Mouse (Mus musculus) hindlimb bud, embryonic 11.5 days (tissue): Measurements from ENCODE around the gene Slc12a5.
A peak's percentile ranks its signal among the peaks of the same experiment; 100 is the strongest.

Source experiments
- DNase-seq: peaks from one replicate; pipeline ENCODE4 v3.0.0-alpha.2; 2012; ENCODE audit warnings: low read depth, low spot score; ENCODE audit errors: extremely low spot score

Gene Slc12a5

DNA sequence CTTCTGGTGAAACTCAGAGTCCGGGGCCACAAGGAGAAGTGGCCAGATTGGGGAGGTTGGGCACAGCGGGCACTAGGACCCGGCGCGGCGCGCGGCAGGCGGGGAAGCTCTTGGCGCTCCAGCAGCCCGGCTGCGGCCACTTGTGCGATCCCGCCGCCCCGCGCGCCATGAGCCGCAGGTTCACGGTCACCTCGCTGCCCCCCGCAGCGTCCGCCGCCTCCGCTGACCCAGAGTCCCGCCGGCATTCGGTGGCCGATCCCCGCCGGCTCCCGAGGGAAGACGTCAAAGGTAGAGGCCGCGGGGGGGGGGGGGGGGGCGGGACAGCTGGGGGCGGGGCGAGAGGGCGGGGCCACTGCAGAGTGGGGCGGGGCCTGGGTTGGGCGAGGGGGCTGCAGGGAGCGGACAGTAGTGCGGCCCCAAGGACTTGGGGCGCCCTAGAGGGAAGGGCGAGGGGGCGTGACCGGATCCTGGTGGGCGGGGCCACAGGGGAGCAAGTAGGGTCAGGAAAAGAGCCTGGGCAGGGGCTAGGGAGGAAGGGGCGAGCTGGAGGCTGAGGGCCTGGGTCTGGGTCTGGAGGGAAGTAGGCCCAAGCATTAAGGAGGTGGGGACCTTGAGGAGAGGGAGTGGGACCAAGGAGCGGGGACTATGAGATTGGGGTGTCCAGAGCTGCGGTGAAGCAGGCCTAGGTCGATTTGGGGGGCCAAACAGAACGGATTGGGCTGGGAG is at the start of gene Slc12a5:
TSS of gene Slc12a5 (plus strand) at position 87 of the 726 bp plus-strand sequence.
- DNase-seq = no peak

DNA sequence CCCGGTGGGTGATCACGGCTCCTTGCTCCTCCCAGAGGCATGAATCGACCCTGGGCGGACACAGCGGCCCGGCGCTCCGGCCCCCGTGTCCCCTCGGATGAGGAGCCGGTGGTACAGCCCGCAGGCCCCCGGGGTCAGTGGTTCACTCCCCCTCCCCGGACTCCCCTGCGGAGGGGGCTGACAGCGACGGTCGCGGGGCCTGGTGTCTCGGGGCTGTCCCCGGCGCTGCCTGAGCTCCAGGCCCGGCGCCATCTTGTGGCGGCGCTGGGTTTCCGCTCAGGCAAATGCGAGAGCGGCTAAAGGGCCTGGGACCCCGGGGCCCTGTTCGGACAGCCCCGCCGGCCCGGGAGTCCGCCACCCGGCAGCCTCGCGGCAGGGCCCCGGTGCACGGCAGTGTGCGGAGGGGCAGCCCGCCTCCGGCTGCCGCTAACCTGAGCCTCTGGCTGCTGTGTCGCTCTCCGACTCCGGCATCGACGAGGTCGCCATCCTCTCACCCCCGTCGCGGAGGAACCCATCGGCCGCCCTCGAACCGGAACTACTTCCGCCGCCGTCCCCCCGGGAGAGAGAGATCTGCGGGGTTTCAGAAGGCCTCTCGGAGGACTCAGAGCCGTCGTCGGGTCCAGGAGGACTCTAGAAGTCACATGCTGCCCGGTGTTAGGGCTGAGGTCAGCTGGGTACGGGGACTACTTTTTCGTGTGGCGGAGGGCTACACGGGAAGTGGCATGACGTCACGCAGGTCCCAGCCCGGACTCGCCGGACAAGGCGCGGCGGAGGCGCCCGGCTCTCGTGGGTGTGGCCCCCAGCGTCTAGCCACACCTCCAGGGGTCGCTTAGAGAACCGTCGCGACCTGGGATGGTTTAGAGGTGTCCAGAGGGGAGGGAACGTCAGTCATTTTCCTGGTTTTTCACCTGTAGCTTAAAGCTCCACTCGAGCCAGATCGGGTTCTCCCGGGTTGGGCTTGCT is 49.2 kb upstream of the Slc12a5 start, which contains the start of gene Zfp335:
TSS of gene Zfp335 (minus strand) at position 672 of the 963 bp plus-strand sequence.
- peak; percentile 61 for DNase-seq

DNA sequence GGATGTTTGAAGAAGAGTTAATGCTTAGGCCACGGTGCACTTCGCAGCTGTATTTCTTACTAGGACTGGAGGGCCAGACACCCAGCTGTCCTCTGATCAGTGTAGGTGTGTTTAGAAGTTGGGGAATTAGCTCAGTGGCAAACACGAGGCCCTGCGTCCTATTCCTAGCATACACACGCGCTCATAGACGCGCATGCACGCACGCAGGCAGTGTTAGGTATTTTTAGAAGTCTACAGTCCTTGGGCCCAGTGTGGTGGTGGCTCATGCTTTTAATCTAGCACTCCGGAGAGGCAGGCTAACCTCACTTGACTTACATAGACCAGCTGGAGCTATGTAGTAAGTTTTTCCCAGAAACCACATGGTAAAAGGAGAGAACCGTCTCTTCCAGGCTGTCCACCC is 48.5 kb upstream of the Slc12a5 start:
- DNase-seq = peak; percentile 10

DNA sequence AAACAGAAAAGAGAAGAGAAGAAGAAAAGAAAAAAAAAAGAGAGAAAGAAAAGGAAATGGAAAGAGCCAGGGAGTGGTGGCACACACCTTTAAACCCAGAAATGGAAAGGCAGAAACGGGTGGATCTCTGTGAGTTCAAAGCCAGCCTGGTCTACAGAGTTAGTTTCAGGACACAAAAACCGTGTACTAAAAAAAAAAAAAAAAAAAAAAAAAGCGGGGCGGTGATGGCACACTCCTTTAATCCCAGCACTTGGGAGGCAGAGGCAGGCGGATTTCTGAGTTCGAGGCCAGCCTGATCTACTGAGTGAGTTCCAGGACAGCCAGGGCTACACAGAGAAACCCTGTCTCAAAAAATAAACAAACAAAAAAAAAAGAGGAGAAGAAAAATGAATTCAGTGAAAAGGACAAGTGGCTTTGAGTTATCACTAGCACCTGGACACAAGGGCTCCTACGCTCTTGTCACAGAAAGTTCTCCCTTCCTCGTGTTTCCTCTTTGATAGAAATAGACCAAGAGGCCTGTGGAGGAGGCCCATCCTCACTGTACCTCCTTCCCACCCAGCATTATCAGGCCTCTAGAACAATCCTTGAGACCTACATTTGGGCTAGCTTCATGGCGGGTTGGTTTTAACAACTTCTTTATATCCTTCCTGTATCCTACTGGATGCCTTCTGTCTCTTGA is 47.7 kb upstream of the Slc12a5 start:
- no peak for DNase-seq

DNA sequence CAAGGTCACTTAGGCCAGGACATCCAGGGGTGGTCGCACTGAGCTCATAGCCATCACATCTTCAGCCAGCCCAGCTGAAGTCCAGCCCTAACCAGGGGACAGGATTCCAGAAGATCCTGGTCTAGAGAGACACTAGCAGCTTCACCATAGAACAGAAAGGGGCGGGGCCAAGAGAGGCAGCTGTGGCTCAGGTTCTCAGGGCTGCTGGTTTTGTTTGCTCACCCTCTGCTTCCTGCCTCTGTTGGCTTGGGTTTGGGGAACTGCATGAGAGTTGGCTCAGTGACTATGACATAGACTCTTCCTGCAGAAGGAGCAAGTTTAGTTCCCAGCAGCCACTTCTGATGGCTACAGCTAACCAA is 47.2 kb upstream of the Slc12a5 start:
- no peak for DNase-seq

DNA sequence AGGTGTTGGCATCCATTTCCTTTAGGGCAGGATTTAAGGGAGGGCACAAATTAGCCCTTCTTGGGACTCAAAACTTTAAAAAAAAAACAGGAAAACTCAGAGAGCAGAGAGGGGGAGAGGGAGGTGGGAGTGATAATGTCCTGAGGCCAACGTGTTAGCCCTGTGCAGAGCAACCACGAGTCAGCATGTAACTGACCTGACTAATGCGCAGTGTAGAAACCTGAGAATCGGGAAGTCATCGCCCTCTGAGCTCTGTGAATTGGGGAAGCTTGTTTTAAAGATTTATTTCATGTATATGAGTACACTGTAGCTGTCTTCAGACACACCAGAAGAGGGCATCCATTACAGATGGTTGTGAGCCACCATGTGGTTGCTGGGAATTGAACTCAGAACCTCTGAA is 43.8 kb upstream of the Slc12a5 start:
- DNase-seq = no peak

DNA sequence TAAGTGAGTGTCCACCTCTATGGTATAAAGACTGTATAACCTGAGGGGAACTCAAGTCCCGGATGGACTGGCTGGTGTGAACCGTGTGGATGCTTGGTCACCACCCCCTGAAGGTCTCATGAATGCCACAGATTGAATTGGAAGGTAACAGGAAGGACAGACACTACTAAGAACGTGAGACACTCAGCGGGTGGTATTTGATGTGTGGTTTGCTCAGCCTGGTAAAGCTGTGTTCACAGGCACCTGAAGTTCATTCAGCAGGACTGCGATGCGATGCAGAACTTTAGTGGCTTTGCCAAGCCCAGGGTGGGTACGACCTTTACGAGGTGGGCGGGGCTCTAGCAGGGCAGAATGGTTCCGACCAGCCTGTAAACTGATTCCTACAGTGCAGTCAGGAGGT is 43.2 kb upstream of the Slc12a5 start:
- DNase-seq = no peak

DNA sequence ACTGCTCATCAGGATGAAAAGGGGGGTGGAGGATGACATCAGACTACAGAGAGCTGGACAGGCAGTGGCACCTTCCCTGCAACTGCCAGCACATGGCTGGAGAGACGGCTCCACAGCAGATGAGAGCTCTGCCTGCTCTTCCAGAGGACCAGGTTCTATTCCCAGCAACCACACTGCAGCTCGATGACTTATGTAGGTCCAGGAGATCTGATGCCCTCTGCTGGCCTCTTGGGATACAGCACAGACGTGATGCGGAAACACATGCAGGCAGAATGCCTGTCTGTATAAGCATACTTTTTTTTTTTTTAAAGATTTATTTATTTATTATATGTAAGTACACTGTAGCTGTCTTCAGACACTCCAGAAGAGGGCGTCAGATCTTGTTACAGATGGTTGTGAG is 42.3 kb upstream of the Slc12a5 start:
- DNase-seq = no peak

DNA sequence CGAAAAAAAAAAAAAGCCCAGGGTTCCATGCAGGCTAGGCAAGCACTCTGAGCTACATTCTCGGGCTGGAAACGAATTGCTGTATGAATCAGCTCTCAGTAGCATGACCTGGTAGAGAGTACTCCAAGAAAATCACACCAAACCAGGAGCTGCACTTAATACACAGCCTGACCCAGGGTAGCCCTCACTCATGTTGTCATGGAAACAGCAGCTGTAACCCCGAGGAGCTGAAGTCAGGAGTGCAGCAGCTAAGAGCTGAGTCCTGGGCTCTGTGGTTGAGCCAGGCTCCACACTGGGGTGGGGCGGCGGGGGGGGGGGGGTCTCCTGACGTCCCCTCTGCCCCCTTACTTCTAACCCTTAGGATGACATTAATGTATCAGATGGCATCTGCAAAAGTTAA is 38.6 kb upstream of the Slc12a5 start:
- DNase-seq = no peak

DNA sequence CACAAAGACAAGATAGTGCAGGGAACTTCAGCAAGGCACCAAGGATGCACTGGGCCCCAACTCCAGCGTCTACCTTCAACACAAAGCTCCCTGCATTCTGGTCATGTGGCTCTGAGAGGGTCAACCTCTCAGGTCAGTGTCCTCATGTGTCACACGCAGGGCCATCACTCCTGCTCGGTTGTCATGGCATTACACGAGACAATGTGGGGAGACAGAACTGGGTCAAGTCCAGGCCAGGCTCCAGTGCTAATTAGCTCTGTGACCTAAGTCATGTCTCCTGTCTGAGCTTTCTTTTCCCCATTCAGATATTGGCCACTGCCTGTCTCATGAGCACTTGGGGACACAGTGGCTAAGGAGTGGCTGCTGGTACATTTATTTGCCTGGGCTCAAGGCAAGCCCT is 37.3 kb upstream of the Slc12a5 start:
- no peak for DNase-seq

DNA sequence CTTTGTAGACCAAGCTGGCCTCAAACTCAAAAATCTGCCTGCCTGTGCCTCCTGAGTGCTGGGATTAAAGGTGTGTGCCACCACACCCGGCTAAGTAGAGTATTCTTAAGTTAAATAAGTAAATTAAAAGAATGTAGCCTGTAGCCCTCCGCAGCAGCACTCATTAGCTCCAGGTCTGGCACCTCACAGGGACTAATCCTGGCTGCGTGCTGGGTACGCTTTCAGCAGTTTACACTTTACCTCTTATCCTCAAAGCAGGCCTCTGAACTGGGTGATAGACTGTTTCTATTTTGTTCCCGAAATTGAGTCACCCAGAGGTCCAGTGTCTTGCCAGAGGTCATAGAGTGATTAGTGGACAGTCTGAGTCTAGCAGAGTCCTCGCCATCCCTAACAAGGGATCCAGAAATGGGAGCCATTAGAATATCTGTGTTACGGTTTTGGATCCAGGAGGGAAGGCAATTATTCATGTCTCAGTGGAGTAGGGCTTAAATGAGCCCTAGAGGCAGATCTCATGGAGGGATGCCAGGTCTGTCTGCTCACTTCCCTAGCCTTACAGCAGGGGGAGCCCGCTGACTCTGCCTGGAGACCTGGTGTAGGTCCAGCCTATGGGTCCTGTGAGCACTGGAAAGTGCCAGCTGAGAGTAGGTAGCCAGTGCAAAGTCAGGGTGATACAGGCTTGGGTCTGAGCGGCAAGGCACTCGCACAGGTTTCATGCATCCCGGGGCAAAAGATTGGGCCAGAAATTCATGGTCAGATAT is 36.3 kb upstream of the Slc12a5 start:
- DNase-seq = peak; percentile 47

DNA sequence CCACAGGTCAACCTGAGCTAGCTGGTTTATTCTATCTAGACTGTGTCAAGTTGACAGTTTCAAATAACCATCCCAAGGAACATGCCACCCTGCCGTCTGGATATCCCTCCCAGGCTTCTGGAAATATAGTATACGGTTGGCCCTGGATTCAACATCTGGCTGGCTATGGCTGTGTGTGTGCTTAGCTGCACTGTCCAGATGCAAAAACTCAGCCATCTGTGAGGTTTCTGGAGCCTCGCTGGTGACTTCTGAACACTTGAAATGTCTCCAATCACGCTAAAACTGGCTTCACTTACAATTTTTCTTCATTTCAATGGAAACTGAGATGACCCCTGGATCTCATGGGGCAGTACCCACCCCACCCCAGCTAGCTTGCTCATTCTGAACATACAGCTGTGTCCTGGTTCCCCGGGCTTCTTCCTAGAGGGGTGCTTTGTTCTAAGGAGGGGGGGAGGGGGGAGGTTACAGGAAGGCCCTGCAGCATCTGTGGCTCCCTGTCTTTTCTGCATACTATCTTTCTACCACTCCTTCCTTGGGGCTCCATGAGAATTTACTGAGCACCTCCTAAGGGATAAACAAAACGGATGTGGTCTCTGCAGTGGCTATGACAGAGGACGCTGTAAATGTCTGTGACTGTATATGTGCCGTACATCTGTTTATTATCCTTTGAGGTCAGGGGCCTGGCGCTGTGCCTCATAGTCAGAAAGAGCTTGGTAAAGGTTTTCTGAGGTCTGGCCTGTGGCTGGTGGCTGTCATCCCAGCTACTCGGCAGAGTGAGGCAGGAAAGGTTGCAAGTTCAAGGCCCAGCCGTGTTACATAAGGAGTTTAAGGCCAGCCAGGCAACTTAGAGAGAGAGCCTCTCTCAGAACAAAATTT is 29.7 kb upstream of the Slc12a5 start:
- no peak for DNase-seq

DNA sequence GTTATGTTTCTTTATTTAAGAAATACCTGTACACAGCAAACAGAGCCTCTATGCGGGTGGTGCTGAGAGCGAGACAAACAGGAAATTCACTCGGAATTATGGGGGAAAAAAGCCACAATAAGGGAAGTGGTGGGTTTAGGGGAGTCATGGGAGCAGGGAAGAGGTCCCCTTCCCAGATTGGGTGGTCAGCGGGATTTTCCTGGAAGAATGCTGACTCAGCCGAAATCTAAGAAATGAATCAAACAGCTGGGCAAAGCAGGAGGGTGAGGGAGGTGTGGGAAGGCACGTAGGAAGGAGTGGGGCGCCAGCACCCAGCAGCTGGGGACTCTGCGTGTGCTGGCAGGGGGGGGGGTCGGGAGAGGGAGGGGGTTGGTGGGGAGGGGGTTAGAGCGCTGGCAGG is 27.1 kb upstream of the Slc12a5 start:
- DNase-seq = no peak

DNA sequence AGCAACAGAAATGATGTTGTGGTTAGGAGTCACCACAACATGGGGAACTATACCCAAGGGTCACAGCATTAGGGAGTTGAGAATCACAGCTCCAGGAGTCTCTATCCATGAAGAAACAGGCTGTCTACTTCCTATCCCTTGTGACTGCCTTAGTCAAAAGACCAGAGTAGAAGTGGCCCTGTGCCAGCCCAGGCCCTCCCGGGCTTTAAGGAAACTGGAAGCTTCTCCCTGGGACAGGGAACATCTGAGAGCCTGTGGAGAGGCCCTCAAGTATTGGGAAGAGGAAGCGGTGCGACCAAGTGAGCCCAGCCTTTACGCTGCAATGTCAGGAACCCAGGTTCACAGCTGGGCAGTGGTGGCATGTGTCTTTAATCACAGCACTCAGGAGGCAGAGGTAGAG is 24.6 kb upstream of the Slc12a5 start:
- DNase-seq = no peak

DNA sequence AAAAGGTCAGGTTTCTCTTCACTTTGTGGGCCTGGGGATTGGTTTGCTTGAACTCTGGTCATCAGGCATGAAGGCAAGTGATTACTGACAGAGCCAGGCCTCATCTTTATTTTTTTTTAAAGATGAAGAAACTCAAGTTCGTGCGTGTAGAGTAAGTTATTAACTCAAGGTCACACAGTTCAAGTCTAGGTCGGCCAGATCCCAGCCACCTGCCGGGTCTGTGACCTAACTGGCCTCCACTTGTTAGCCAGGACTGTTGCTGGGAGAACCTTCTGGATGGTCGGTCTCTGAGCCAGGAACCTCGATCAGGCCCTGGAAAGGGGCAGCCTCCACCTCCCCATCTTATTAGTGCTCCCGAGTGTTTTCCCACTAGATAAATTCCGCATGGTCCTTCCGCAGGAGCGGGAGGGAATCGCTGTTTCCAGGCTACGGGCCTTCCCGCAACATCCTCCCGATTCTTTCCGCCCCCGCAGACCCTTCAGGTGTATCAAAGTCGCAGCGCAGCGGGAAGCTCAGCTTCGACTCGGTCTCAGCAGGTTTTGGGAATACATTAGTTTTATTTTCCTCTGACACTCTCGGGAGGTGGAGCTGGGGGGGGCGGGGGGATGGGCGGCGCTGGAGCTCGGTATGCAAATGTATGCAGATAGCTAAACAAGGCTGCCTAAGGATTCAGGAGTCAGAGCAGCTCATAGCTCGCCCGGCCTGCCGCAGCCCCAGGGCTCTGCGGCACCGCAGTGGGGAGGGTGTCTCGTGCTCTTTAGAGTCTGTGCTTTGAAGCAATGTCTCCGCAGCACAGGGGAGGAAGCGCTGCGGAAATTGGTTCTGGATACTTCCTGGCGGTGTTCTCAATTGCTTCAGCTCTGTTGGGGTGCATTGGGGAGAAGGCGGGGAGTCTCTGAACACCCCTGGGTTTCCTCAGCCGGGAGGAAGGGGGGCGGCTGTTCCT is 22.2 kb upstream of the Slc12a5 start:
- DNase-seq = no peak

DNA sequence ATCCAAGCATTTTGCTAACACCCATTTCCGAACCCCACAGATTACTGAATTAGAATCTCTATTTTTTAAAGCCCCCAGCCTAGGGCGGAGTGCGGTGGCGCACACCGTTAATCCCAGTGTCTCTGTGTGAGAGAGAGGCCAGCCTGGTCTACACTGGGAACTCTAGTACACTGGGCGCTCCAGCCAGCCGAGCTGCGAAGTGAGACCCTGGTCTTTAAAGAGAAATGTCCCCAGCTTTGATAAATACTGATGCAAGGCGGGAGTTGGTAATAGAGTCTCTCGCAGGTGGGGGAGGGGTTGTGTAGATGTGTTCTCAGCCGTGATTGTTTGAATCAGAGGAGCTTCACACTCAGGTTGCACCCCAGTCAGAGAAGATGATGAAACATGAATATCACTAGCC is 21.5 kb upstream of the Slc12a5 start:
- no peak for DNase-seq

DNA sequence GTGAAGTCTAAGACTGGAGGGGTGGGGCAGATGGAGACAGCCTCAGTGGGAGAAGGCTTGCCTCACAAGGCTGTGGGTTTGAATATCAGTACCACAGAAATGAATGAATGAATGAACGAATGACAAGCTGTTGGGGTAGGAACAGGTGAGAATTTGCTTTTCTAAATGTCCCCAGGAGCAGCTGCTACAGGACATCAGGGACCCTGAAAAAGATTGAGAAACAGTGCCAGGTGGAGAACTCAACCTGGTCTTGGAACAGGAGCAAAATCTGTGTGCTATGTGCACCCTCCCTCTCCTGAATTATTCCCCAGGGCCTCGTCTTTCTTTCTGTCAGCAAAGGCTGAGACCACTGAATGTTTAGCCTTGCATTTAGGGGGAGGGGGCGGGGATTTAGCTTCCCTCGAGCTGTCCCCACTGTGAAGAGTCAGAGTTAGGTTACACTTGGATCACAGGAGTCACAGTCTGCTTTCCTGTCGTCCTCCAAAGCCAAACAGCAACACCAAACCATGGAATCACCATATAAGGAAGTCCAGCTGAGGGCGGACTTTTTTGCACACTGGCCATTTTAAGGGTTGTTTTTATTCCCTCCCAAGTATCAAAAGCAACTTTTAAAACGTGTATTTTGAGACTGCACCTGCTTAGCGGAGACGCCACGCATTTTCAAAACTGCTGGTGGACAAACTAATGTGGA is 20.3 kb upstream of the Slc12a5 start, which contains the start of gene Mmp9:
TSS of gene Mmp9 (plus strand) at position 641 of the 691 bp plus-strand sequence.
- DNase-seq = no peak

DNA sequence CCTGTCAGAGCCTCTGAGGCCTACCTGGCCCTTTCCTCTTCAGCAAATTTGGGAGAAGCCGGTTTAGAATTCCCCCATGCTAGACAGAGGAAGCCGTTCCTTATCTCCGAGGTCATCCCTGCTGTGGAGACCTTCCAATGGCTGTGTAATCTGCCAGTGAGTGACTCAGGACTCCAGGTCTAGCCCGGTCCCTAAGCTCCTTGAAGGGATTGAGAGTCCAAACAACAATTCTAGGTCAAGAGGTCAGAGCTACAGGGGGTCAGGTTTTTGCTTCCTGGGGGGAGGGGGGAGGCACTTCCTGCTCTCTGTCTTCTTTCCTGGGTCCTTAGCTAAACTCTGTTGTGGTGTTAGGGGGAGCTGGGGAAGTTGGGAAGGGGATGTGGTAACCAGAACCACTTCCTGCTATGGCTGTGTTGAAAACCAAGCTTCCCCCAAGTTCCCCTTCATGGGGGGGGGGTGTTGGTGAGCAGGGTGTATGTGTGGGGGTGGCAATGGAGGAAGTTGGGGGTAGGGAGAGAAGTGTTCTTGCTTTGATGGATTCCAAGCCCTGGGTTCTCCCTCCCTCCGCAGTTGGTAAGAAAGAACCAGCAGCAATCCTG is 17.8 kb upstream of the Slc12a5 start:
- DNase-seq = no peak
